Mouse (Mus musculus) cerebellum, adult (tissue): ENCODE measurements around the gene Ascc1.
"Not testable (repeated sequence)": the region's sequence is repeated elsewhere in the genome, so short reads cannot be mapped to it uniquely, and the experiment has no call there.

Source experiments
- ATAC-seq: cut with Nextera tagmentation; 2 replicates; pipeline ENCODE4 v1.9.2; 2017; ENCODE audit warnings: mild to moderate bottlenecking, moderate library complexity, mixed read lengths; ENCODE audit not compliant: insufficient number of reproducible peaks, low FRiP score, low TSS enrichment

Ascc1 gene

GRCm38 (mm10) chr10:60108321-60109111, 105.9 kb downstream of the Ascc1 start:
- peak; percentile 50 for ATAC-seq

- ATAC-seq, result peak; percentile 28; the same call in 1 of the 2 replicates
These were observed 106.7 kb downstream of the Ascc1 start for GRCm38 (mm10) chr10:60109336-60109735.

DNA sequence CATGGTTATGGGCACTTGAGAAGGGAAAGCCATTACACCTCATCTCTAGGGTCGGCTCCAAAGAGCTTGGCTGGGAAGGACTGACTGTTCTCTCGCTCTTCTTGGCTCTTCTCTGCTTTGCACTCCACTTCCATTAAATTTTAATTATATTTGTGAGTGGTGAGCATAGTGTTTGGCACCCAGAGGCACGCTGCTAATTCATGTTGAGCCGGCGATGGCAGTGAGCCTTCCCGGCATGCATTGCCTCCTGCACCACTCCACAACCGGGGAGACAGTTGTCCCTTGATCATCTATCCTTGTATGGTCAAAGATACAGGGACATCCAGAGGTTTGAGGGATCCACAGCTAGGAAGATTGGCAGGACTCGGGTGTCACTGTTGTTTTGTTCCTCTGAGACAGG, 107.4 kb downstream of the Ascc1 start:
- ATAC-seq, result no peak

DNA sequence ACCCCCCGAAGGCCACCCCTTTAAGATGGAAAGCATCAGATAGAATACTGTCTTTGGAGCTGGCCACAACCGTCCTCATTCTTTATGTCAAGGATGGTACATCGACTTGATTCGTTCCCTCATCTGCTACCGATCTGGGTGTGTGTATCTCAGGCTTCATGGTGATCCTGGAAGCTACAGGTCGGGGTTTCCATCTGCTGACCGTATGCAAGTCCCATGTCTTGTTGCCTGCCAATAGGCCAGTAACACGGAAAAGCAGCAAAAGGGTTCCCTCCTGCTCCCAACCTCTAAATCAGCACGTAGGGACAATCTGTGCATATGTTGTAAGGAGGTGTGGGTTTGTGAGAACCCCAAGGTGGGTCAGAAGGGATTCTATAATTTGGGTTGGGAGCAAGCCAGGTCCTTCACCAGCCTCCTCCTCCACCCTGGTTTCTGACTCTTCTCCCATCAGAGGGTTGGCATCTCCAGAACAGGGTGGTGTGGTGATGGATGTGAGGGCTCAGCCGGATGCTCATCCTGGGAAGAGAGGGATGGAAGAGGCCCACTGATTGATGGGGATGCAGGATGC, 108.4 kb downstream of the Ascc1 start:
- ATAC-seq, result no peak

DNA sequence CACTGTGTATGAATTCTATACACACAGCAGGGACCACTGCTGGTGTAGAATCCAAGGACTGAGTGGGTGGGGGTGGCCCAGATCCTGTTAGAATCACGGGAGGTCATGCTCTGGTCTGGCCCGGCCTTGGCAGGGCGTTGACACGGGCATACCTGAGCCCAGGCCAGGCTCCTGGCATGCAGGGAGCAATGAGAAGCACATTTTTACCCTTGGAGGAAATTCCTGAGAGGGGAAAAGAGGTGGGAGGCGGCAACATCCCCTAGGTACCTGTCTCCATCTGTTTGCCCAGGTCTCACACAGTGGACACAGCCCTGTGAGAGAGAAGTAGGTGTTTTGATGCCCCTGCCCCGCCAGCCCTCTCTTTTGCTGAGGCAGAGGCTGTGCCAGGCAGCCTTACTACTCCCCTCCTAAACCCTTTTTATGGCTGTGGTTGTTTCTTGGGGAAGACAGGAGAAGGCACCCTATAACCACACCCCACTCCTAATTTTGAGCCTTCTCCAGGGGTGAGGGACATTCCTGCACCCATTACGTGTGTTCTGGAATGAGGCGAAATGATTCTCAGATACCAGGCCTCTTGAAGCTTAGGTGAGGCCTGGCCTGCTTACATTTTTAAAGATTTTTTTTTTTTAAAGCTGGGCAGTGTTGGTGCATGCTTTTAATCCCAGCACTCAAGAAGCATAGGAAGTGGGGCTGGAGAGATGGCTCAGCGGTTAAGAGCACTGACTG, 111.5 kb downstream of the Ascc1 start:
- no peak for ATAC-seq

DNA sequence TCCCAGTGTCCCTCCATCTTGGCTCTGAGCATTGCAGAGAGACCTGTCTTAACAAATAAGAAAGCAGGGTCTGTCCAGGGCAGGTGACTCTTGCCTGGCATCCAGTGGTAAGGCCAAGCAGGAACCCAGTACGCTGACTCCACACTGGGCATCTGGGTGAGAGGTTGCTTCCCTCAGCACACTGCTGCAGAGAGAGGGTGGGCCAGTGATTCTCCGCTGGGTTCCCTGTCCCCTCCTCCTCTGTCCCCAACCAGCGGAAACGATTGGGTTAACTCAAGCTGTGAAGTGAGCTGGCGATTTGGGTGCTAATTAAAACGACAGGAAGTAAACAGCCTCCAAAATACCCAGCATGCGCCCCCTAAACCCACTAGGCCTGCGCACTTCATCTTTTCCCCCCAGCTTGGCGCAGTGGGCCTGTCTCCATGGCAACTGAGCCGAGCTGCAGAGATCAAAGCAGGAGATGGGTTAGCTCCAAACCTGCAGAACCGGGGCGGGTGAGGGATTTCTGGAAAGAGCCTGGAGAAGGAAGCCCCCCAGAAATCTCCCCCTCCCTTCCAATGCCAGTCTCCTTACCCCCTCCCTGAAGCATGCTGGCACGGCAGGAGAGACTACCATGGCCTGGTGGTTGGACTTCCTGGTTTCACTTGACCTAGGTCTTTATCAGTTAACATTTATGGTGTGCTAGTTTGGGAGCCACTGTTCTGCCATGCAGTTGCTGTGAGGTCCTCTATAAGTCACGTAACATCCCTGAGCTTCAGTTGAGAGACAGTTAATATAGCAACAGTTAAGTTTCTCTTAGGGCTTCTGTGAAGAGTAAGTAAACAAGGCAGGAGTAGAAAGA, 113.0 kb downstream of the Ascc1 start:
- no peak for ATAC-seq

DNA sequence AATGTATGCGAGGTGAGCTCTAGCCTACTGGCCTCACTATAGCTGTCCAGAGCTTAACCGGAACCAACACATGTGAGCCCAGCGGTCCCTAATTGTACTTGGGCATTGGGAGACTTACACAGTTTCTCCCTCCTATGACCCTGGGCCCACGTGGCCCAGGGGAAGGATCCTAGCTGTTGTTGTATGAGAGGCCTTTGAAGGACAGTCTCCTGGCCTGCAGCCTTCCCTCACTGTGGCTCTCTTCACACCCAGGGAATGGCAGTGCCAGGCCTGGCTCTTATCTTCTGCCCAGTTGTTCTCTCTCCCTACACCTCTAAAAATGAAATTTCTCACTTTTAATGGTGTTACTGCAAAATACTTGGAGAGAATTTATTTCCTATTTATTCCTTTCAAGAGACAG, 114.4 kb downstream of the Ascc1 start:
- no peak for ATAC-seq

DNA sequence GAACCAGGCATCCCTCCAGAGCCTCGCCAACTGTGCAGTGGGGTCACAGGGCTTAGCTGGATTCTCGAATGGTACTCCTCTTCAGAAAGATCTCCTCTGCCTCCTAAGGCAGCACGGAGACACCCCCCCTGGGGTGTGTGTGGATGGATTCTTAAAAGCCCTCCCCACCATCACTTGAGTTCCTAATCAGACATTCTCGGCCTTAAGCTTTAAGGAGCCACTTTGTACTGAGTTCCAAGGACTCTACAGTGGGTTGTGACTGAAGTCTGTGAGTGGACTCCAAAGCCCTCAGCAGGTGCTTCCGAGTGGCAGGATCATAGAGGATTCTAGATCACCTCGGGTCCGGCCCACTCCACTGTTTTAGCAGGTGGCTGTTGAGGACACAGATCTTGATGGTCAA, 115.9 kb downstream of the Ascc1 start:
- no peak for ATAC-seq

GRCm38 (mm10) chr10:60120630-60121029, 118.0 kb downstream of the Ascc1 start:
- ATAC-seq, result no peak

DNA sequence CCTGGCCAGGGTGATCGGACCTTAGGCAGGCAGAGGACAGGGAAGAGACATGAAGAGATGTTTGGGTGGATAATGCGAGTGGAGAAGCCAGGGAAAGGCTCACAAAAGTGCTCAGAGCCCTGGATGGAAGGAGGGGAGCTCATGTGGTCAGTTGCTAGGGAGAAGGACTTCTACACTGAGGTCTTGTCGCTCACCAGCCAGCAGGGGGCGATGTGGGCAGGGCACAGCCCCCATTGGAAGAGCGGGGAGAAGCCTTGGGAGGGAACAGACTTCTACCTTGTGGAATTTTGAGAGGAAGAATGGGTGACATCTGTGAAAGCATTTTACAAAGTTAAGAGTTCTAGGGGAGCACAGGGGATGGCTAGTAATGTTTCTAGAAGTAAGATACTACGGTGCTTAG, 121.5 kb downstream of the Ascc1 start:
- no peak for ATAC-seq

- no peak for ATAC-seq
These were observed 123.1 kb downstream of the Ascc1 start for GRCm38 (mm10) chr10:60125529-60126327.

DNA sequence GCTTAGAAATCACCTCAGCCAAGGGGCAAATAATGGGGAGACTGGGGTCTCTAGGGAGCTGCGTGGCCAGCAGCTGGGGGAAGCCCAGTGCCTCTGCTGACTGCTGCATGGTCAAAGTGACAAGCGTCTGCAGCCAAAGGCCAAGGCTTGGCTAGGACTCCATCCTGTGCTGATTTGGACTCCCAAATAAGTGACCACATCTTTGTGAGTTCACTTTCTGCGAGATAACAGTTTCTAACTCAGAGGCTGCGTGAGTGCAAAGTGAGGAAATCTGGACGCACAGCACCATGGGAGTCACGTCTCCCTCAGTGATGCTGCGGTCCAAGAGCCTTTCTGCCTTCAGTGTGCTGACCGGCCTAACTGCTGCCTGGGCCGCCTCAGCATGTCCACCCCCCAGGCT, 125.7 kb downstream of the Ascc1 start:
- no peak for ATAC-seq

DNA sequence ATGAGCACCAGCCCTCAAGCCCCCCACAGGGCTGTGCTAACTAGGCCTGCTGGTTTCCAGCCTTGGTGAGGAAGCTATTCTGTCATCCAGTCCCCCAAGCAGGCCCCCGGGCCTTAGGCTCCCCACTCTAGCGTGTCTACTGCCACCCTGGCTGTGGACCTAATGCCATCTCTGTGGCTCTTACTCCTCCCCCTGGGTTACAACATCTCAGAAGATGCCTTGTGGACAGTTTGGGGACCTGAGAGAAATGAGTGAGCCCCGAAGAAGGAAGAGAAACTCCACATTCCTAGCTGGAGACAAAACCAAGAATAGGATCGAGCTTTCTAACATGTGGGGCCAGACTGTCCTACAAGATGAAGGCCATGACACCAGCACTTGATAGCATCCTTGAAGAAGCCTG, 127.9 kb downstream of the Ascc1 start:
- ATAC-seq, result no peak

GRCm38 (mm10) chr10:60133501-60133900, 130.9 kb downstream of the Ascc1 start:
- no peak for ATAC-seq

DNA sequence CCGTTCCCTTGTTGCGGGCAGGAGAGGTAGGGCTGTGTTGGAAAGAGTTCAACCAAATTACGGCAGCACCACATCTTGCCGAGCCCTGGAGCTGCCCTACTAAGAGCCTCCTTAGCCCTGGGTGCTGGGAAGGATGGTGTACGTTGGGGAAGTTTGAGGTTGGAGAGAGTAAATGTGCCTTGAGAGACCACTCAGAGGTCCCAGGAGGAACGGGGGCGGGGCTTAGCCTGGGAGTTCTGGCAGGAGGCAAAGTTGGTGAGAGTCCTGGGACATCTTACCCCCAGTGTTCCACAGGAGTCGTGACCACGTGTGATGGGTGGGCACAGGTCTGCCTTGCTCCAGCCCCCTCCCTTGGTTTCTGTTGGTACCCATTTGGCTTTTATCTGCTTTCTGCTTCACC, 131.6 kb downstream of the Ascc1 start:
- no peak for ATAC-seq

DNA sequence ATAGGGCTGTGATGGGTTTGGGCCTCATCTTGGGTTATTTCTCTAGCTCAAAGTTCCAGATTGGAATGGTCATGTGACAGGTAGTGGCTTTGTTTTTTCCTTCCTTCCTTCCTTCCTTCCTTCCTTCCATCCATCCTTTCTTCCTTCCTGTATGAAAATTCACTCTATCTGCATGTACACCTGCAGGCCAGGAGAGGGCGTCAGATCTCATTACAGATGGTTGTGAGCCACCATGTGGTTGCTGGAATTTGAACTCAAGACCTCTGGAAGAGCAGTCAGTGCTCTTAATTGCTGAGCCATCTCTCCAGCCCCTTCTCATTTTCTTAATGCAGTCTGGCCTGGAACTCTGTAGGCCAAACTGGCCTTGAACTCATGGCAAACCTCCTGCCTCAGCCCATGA, 133.4 kb downstream of the Ascc1 start:
- not testable (repeated sequence) for ATAC-seq

DNA sequence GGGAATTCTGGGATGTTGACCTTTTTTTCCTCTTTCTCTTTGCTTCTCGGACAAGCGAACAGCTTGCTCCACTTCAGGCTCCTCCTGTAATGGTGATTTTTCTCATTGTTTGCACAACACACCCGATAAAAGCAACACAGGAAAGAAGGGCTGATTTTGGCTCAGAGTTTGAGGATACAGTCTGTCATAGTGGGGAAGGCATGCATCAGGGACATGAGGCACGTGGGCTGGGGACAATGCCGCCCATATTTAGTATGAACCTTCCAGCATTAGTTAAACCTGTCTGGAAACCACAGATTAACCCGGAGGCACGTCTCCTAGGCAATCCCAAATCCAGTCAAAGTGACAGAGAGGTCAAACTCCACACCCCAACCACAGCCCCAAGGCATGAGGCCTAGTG, 134.3 kb downstream of the Ascc1 start:
- no peak for ATAC-seq

DNA sequence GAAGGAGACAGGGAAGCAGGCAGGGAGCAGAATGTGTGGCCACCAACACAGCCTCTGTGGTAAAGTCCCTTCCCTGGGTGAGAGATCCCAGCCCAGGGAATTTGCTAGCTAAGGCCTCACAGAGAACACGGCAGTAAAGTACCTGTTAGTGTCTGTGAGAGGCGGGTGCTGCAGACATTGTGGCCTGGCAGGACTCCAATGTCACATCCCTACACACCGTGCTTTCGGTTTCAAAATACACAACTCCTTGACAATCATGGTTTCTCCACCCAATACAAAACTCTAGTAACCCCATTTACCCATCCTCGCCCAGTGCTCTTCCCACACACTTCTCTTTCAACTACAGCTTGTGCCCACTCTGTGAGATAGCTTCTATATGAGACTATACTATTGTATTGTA, 136.1 kb downstream of the Ascc1 start:
- no peak for ATAC-seq

DNA sequence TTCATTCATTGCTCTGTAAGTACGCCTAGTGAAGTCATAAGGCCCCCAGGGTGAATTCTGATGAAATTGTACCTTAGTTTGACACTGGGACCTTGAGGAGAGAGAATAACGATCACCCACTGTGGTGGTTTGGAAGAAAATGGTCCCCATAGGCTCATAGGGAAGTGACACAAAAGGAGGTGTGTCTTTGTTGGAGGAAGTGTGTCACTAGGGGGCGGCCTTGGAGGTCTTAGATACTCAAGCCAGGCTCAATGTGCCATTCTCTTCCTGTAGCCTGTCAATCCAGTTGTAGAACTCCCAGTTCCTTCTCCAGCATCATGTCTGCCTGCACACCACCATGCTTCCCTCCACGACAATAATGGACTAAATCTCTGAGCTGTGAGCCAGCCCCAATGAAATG, 138.1 kb downstream of the Ascc1 start:
- ATAC-seq, result no peak

DNA sequence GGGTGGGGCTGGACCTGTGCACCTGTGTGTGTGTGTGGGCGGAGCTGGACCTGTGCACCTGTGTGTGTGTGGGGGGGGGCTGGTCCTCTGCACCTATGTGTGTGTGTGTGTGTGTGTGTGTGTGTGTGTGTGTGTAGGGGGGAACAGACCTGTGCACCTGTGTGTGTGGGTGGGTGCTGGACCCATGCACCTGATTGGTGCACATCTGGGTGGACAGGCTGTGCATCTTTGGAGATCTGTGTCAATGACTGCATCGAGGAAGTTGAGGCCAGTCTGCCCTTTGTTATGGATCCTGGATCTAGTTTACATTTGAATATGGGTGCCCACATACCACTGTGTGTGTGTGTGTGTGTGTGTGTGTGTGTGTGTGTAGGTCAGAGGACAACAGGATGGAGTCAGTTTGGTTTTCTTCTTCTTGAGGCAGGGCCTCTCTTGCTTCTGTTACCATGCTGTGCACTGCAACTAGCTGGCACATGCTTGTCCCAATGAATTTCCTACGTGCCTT, 139.1 kb downstream of the Ascc1 start:
- no peak for ATAC-seq
